Mouse (Mus musculus) retina, embryonic 14.5 days (tissue): ENCODE results near the gene Eif3k.
A peak's percentile ranks its signal among the peaks of the same experiment; 100 is the strongest.

ENCODE experiments used
- DNase-seq: peaks from one replicate; pipeline ENCODE4 v3.0.0-alpha.2; 2015; ENCODE audit warnings: low spot score

Gene Eif3k

DNA sequence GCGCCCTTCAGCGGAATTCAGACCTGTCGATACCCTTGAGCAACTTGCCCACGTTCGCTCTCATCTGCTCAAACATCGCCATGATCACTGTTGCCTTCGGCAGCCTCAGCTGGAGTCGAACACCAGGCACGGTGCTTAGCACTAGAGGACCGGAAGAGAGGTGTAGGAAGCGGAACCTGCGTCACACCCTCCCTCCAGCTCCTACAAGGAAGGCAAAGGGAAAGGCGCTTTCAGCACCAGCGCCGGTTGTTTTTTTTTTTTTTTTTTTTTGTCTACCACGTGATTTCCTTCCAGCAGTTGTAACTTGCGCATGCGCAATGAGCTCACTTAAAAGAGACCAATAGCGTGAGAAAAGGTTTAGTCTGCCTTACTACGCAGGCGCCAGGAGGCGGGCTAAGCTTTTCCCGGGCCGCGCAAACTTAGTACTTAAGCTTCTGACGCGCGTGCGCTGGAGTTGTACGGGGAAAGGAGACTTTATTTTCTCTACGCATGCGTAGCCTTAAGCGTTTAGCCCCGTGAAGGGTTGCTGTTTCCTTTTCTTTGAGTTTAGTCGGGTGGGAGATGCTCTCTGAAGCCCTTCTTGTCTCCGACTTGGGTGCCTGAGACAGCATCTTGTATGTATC is at the start of gene Eif3k, which contains the start of gene Map4k1:
Gene Eif3k, minus strand, starts transcription at position 214 of the 623 bp plus-strand sequence.
Gene Map4k1, plus strand, starts transcription at position 400 of the 623 bp plus-strand sequence.
- DNase-seq: peak; percentile 100

- DNase-seq: no peak
Measured at GRCm38 (mm10) chr7:29029690-29030656, 48.3 kb upstream of the Eif3k start.

DNA sequence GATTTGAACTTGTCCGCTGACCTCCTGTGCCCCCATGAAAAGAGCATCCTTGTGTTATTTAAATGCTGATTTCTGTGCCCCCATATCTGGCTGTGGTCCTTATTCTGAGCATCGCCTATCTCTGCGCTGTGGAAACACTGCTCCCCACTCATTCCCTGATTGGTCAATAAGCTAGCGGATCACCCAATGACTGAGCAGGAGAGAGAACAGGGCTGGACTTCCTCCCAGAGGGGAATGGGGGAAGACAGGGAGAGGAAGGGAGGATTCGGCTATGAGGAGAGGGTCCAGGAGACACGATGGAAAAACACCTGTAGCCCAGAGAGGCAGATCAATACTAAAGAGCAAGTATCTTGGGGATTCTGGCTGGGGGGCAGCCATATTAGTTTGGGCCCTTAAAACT is 47.1 kb upstream of the Eif3k start:
- DNase-seq: no peak

DNA sequence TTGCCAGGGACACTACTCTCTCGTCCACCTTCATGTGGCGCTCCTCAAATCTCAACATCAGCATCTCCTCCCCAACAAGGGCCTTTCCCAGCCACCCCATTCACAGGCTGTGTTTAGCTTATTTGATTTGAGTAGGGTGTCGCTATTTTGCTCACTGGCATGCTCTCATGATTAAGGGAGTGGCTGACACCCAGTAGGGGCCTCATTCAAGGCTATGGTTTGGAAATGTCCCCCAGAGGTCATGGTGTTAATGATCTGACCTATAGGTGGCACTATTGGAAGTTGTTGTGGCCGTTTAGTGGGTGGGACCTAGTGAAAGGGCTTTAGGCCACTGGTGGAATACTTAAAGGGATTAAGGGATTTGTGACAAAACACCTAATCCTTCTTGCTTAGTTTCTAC is 45.1 kb upstream of the Eif3k start:
- DNase-seq: no peak

DNA sequence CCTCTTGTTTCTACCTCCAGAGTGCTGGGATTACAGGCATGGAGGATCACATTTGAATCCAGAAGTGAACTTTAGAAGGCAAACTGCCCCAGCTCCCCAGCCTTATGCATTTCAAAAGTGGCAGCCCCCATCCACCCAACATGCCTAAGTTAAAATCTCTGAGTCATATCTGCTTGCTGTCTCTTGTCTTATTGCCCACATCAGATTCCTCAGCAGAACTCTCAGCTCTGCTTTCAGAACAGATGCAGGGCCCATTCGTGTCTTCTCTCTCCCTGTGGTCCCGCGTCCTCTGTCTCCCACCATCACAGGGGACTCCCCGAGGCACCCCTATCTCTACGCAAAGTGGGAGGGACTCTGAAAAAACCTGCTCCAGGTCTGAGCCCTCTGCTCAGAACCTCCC is 44.5 kb upstream of the Eif3k start:
- no peak for DNase-seq

DNA sequence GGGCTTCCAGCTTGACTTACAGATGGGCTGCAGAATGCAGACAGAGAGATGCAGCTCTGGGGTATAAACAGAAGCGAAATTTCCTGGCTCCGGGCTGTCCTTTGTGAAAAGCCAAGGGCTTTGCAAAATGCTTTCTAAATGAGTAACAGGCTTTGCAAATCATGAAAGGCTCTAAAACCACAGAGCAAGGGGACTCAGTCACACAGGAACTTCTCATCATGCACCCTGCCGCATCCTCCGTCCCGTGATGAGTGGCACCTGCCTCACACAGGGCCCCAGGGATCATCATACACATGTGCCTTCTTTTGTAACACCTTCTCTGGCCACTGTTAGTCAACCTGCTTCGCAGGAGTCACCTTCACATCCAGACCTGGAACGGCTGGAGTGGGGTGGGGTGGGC is 43.9 kb upstream of the Eif3k start:
- no peak for DNase-seq

- no peak for DNase-seq
Measured at GRCm38 (mm10) chr7:29023514-29023913, 41.9 kb upstream of the Eif3k start.

DNA sequence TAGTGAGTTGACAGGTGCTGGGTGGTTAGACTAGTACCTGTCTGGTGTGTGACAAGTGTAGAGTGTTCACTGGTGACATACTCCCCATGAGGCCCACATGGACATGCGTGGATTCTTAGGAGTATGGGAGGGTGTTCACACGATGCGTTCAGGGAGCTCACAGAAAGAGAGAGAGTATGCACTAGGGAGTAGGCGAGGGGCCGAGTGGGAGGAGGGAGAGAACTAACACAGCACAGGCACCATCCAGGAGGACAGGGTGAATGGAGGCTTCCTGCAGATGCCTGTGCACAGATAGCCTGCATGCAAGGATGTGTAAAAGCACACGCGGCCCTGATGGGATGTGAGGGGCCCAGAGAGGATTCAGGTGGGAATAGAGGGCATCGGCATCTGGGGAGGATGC is 40.8 kb upstream of the Eif3k start:
- DNase-seq: no peak

- DNase-seq: peak; percentile 34
Measured at GRCm38 (mm10) chr7:29019447-29020220, 38.0 kb upstream of the Eif3k start.

DNA sequence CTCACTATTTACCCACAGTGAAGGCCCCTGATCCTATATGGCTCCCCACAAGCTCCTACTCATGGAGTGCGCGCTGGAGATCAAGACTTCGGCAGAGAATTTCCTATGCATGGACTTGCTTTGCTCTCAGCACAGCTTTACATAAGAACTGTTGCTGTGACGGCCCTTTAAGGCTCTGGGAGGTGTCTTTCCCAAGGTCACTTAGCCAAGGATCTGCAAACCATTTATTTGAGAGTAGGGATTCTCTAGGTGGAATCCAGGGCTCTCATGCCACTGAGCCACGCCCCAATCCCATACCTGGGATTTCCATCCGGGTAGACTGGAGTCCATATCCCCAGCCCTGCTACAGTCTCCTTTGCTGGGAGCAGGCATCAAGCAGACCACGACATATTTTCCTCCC is 35.6 kb upstream of the Eif3k start:
- no peak for DNase-seq

DNA sequence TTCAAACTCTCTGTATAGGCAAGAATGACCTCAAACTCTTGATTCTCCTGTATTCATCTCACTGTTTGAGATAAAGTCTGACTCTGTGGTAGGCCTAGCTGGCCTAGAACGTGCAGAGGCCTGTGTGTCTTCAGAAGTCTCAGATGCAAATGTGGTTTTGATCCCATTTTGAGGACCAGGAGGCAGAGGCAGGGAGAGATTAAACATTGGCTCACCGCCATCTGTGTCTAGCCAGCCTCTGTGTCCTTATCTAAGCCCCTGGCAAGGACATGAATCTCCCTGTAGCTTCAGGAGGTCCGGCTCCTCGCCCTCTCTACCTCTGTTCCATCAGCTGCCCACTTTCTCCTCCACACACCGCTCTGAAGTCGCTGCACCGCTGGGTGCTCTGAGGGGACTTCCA is 34.8 kb upstream of the Eif3k start:
- no peak for DNase-seq

DNA sequence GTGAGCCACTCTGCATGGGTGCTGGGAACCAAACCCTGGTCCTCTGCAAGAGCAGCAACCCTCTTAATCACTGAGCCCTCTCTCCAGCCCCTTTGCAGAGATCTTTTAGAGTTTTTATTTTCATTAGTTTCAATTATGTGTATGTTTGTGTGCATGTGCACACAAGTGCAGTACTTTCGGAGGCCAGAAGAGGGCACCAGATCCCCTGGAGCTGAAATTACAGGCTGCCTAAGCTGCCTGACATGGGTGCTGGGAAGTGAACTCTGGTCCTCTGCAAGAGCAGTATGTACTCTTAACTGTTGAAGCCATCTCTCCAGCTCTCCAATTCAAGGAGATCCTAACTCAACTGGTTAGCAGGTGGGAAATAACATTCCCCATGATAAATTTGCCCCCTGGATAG is 33.3 kb upstream of the Eif3k start:
- no peak for DNase-seq

DNA sequence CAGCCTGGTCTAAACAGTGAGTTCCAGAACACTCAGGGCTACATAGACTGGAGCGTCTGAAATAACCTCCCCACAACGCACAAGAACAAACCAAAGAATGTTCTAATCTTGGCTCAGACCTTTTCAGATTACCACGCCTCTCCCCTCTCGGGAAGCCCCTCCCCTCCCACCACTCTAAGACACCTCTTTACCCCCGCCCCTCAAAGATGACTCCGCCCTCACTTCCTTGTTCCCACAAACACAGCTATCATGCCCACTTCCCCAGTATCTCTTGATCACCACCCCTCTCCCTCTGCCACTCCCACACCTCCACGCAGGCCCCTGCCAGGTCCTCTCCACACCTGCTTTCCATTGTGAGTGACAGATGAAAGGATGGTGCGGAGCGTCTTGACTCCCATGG is 27.1 kb upstream of the Eif3k start:
- DNase-seq: no peak

GRCm38 (mm10) chr7:29008171-29008570 is 26.5 kb upstream of the Eif3k start:
- DNase-seq: no peak

DNA sequence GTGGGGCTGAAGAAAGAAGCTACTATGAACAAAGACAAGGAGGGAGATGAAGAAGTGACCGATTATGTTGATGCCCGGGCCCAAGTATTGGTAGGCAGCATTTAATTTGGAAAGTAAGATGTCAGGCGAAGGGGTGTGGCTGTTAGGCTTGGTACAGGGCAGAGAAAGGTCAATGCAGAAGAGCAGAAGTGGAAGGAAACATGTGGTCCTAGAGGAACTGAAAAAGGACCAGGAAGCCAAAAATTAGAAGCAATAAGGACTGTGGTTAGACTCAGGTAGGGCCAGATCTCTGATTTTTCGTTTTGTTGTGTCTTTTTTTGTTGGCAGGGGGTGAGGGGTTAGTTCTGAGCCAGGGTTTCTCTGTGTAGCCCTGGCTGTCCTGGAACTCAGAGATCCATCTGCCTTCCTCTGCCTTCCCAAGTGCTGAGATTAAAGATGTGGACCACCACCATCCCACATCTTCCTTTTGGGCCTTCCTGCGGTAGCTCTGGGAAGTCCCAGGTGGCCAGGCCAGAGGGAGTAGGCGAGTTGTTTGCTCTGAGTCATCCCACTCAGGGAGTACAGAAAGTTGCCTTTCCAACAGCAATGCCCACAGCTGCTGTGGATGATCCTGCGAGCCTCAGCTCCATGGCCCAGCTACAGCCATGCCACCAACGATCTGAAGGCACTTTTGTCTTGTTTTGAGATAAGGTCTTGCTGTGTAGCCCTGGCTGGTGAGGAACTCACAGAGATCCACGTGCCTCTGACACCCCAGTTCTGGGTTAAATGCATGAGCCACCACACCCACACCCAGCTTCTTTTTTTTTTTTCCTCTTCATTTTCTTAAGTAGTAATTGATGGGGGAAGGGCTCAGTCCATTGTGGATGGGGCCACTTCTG is 25.8 kb upstream of the Eif3k start:
- no peak for DNase-seq

DNA sequence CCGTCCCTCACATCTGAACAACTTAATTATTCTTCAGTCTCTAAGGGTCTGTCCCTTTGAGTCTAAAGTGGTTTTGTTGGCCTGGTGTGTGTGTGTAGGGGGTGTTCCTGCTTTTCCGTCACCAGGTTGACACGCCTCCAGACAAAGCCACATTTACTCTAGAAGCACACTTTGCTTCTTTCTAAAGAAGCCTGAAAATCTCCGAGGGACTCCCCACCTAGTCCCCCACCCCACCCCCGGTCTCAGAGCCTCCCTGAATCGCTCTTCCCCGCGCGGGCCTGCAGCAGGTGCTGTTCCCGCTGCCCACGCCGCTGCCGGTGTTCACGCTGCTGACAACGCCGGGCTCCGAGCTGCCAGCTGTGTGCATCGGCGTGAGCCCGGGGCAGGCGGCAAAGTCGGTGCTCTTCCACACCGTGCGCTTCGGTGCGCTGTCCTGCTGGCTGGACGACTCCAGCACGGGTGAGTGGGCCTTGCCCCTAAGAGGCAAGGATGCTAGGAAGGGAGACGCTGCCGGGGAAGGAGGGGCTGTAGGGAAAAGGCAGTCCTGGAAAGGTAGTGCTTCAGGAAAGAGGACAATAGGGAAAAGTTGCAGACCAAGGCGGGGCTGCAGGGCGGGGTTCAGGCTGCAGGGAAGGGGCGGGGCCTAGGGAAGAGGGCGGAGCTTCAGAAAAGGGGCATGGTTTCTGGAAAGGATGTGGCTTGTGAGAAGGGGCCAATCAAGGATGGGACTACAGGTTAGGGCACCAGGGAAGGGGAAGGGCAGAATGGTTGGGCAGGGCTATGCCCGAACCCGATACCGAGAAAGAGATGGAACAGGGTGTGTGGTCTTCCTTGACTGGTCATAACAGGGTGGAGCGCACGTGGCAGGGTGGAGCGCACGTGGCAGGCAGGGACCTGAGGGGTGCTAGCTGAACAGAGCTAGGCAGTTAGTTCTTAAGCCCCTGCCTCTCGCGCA is 19.3 kb upstream of the Eif3k start:
- peak; percentile 87 for DNase-seq

DNA sequence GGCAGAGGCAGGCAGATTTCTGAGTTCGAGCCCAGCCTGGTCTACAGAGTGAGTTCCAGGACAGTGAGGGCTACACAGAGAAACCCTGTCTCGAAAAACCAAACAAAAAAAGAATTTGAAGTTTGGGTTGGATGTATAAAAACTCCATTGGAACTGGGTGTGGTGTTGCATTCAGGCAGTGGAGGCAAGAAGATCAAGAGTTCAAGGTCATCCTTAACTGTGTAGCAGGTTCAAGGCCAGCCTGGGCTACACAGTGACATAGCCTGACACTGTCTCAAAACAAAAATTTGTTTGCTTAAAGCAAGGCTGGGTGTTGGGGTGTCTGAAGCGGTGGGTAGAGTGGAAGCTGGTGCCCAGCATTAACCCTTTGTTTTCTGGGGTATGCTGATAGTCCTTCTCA is 11.7 kb upstream of the Eif3k start:
- no peak for DNase-seq

DNA sequence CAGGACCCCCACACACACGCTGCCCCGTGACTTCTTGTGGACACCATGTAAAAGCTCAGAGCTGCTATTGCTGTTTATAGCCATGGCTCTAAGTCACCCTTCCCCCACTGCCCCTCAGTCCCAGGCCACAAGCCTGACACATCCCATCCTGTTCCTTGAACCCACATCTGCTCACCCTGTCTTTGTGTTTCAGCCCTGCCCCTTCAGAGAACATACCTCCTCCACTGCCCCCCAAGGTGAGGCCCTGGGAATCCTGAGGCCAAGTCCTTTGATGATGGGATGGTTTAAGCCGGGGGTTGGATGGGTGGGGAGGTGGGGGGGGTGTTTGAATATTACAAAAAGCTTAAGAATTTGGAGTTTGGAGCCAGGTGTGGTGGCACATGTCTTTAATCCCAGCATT is 11.3 kb upstream of the Eif3k start:
- no peak for DNase-seq

GRCm38 (mm10) chr7:28991616-28992015 is 10.0 kb upstream of the Eif3k start:
- DNase-seq: no peak

DNA sequence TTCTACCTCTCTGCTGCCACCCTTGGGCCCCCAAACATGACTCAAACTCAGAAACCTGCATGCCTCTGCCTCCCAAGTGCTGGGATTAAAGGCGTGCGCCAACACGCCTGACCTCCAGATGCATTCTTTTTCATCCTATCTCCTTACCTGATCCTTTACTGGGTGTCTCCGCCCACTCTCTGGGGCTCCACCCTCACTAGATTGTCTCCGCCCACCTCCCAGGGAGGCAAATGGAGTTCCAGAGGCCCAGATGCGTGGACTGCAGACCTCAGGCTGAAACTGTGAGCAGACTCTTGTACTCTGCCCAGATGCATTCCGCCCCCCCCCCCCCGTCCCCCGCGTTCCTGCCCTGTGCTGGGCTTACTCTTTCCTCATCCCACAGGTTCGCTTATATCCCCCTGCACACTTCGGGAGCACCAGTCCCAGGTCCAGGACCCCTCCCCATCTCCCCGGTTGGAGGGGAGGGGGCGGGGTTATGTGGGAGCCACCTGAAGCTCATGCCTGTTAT is 9.2 kb upstream of the Eif3k start:
- no peak for DNase-seq
